Mouse (Mus musculus) spleen, adult 18-20 months (tissue): ENCODE results near the gene Eef1akmt3.
"Not testable (repeated sequence)": the region's sequence is repeated elsewhere in the genome, so short reads cannot be mapped to it uniquely, and the experiment has no call there.

Source experiments
- DNase-seq, 2 experiments: peaks; one replicate each; pipeline ENCODE4 v3.0.0; 2022; ENCODE audit warnings: mixed read lengths in 2 of 2

The Eef1akmt3 gene

DNA sequence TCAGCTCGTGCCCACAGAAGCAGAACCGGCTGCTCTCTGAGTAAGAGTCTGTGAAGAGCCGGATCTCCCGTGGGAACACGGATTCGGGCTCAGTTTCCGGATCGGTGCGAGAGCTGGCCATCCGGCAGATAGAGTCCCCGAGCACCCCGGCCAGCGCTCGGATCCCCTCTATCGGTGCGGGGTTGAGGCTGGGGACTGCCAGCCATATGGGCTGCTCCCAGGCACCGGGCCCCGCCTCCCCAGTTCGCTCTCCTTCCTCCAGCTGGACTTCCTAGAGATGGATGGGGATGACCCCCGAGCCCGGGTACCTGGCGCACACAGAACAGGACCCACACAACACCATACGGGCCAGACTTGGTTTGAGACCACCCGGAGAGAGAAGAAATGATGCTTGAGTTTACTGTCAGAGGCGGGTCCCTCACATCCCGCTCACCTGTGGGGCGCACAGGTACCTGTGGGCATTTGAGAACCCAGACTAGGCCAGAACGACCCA is at the start of gene Eef1akmt3, which contains the start of gene Mettl1:
TSS of gene Eef1akmt3 (minus strand) at position 240 of the 493 bp plus-strand sequence.
TSS of gene Mettl1 (plus strand) at position 141 of the 493 bp plus-strand sequence.
- no peak for DNase-seq

- DNase-seq: no peak
These were observed 49.5 kb upstream of the Eef1akmt3 start for GRCm38 (mm10) chr10:127090560-127091411.

DNA sequence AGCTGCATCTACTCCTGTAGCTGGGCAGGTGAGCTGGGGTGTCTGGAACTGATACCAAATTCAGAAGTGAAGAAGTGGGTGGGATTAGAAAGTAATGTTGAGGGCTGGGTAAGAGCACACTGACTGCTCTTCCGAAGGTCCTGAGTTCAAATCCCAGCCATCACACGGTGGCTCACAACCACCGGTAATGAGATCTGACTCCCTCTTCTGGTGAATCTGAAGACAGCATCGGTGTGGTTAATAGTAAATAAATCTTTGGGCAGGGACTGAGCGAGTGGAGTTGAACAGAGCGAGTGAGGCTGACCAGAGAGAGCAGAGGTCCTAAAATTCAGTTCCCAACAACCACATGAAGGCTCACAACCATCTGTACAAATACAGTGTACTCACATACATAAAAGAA is 44.3 kb upstream of the Eef1akmt3 start:
- no peak for DNase-seq

GRCm38 (mm10) chr10:127085052-127085451 is 43.7 kb upstream of the Eef1akmt3 start:
- no peak for DNase-seq

DNA sequence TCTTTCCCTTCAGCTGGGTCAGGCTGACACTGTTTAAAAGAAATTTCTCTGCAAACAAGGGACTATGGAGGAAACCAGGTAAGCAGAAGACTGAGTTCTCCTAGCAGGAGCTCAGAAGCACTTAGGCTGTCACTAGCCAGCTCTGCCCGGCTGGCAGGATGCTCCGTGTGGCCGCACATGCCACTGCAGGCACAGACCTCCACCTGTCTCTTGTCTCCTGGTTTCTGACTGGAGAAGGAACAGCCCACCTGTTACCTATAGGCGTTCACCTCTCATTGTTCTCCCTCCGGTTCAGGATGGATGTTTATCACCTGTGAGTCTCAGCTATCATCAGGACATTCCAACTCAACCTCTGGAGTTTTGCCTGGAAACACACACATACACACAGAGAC is 42.6 kb upstream of the Eef1akmt3 start:
- DNase-seq: no peak

- no peak for DNase-seq
These were observed 42.1 kb upstream of the Eef1akmt3 start for GRCm38 (mm10) chr10:127083292-127083914.

DNA sequence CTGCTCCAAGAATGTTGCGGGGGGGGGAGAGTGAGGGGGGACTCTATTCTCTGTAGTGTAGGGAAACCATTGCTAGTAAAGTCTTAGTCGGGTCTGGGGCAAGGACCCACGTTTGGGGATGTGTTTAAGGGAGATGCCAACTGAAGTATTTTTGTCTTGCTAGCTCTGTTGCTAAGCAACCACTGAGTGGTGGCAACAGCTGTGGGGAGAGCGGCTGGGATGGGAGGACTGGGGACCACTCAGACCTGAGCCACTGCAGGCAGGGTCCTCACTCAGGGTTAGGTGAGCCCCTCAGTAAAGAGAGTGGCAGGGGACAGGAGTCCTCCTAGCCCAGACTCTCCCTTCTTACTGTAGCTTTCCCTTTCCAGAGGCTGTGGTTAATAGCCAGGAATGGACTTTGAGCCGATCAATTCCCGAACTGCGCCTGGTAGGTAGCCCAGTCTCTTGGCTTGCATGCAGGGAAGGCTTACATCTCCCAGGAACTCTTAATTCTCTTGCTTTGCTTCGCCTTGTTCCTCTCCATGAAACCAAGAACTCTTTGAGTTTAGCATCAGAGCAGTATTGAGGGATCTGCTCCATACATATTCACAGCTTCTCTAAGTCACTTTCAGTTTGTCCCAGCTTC is 40.8 kb upstream of the Eef1akmt3 start:
- no peak for DNase-seq

DNA sequence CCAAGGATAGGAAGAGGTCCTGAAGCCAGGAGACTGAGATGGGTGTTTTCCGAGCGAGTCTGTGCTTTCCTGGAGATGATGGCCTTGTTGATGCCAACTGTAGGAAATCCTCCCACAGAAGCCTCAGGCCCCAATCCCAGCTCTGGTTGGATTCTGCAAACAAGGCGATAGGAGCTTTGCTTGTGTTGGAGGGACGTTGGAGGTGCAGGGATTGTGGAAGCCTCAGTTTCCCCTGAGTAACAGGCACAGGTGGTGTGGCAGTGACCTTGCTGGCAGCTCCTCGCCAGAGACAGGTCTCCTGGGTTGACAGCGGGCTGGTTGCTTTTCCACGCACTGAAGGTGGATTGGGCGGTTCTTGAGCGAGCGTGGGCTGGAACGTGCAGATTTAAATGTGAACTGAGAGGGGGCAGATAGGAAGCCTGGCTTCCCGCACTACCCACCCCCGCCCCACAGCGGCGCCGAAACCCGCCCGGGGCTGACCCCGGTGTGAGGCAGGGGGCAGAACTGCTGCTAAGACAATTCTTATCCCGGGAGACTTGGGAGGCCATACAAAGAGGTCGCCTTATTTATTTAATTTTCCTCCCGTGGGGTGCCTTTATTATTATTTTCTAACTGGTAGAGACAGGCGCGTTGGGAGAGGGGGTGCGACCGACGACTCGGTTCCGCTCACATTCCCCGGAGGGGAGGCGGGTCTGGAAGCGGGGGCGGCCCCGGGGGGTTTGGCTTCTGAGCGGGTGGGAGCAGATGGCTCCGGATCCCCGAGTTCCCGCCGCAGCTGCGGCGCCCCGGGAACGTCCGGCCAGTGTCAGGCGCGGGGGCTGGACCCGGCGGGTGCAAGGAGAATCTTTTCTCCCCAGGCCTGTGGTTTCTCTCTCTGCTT is 39.8 kb upstream of the Eef1akmt3 start:
- no peak for DNase-seq

- DNase-seq: no peak
These were observed 38.5 kb upstream of the Eef1akmt3 start for GRCm38 (mm10) chr10:127079665-127080391.

DNA sequence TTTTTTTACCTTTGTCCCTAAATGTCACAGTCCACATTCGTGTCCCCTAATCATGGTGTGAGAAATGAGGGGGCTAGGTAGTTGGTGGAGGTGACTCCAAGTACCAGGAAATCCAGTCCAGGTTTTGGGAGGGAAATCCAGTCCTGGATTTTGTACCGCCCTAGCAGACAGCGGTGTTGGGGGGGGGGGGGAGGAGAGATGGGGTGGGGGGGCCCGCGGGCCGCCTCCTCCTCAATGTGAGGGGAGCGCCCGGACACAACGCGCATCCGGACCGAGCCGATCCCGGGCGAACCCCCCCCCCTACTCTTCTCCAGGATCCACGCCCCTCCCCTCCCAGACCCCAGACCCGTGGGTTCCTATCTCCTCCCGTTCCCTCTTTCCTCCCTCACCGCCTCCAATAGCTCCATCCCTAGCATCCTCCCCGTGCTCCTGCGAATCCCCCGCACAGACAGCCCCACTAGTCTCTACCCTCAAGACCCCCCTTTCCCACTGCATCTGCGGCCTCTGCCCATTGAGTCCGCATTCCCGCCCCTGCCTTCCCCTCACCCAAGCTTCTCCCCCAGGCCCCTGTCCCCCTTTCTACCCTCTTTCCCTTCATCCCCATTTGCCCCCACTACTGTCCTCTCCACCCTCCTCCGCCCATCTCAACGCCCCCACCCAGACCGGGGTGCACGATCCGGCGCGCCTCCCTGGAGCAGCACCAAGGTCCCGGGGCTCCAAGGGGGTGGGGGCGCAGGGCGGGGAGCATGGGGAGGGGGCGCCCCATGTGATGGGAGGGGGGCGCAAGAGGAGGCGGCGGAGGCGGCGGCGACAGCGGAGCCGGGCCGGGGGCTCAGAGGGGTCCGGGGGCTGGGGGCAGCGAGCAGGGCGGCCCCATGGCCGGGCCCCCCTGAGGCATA is 37.6 kb upstream of the Eef1akmt3 start:
- DNase-seq: no peak

DNA sequence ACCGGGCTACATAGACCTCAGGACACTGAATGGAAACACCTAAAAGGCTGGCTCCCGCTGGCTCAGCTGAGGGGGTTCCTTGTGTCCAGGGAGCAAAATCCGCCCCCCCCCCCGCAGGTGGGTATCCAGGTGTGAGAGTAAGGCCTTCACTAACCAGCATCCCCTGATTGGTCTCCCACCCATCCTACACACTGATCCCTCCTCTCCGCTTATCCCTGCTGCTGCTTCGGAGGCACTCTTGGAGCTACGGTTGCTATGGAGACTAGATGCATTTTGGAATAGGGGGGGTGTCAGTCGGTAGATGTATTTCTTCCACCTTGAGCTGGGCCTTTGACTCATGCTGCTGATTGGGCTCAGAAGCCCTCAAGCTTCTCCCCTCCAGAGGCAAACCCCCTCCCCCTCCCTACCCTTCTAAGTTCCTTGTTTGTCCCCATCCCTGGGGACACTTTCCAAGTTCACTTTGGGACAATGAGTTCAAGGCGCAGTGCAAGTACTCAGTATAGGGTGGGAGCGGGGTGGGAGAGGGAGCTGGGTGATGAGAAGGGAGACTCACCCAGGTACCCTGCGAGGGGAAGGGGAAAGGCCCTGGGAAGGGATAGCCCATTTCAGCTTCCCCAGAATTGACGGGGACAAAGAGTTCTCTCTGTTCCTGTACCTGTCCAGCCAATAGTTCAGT is 36.8 kb upstream of the Eef1akmt3 start:
- DNase-seq: no peak

DNA sequence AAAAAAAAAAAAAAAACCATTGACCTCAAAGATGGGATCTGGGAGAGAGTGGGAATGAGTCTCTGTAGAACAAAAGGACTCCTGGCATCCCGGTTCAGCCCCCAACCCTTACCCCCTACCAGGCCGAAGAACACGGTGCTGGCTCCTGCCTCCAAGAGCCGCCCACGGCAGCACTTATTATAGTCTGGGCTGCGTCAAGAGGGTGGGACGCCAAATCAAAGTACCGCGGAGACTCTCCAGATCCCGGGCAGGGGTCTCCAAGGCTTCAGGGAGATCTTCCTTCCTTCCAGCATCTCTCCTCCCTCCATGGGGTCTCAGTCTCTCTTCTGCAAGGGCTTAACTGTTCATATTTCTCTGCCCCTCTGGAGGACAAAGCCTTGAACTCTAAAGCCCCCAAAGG is 36.2 kb upstream of the Eef1akmt3 start:
- no peak for DNase-seq

GRCm38 (mm10) chr10:127076082-127076481 is 34.8 kb upstream of the Eef1akmt3 start:
- peak; percentile 40 to 55 for DNase-seq

DNA sequence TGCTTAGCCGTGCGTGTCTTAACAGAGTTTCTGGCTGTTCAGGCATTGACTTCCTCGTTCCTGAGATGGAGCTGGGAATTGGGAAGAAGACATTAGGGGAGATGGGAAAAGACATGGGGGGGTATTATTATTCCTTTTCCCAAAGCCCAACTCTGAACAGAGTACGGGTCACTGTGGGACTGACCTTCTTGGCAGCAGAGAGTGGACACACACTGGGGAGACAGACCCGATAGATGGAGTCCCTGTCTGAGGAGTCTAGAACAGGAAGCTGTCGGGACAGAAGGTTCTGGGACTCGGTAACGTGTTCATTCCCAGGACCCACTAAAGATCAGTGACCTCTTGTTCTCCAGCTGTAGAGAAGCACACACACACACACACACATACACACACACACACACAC is 34.3 kb upstream of the Eef1akmt3 start:
- DNase-seq: no peak

- DNase-seq: peak; percentile 75 to 79
These were observed 33.8 kb upstream of the Eef1akmt3 start, which contains the start of gene Agap2 for GRCm38 (mm10) chr10:127075080-127075479. TSS of gene Agap2 (plus strand) at chr10:127075284.

- no peak for DNase-seq
These were observed 32.7 kb upstream of the Eef1akmt3 start for GRCm38 (mm10) chr10:127073981-127074380.

- DNase-seq: not testable (repeated sequence)
These were observed 31.7 kb upstream of the Eef1akmt3 start for GRCm38 (mm10) chr10:127072969-127073368.

DNA sequence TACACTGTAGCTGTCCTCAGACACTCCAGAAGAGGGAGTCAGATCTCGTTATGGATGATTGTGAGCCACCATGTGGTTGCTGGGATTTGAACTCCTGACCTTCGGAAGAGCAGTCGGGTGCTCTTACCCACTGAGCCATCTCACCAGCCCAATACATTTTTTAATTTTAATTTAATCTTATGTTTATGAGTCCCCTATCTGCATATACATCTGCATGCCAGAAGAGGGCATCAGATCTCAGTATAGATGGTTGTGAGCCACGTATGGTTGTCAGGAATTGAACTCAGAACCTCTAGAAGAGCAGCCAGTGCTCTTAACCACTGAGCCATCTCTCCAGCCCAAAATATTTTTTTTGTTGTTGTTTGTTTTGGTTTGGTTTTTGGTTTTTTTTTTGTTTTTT is 31.0 kb upstream of the Eef1akmt3 start:
- DNase-seq: not testable (repeated sequence)

GRCm38 (mm10) chr10:127071203-127071602 is 29.9 kb upstream of the Eef1akmt3 start:
- no peak for DNase-seq
